Mouse (Mus musculus) limb, embryonic 11.5 days (tissue): ENCODE results near the gene S100a4. TPM values are rescaled to one million over a fixed set of nuclear protein-coding genes. Genes with fewer than 3 reads are reported as not detected.

Source experiments
- ATAC-seq: fragments of 200-750 bp; cut with Nextera tagmentation; 2 replicates; pipeline ENCODE4 v1.8.0; 2017; ENCODE audit warnings: low read depth; ENCODE audit not compliant: insufficient number of reproducible peaks, low FRiP score, low TSS enrichment
- DNase-seq: peaks from one replicate; pipeline ENCODE4 v3.0.0-alpha.2; 2015; ENCODE audit warnings: low spot score
- H3K27ac ChIP-seq: fragments of 300-500 bp; sonication (generic); replicated peaks from 2 replicates; pipeline ENCODE4 v1.5.1; 2014; ENCODE audit warnings: low read depth, mild to moderate bottlenecking, low read length
- H3K27me3 ChIP-seq: fragments of 300-500 bp; sonication (generic); 2 replicates; pipeline ENCODE4 v1.6.1; 2014; ENCODE audit warnings: mild to moderate bottlenecking, low read length, mixed read lengths; ENCODE audit not compliant: control insufficient read depth, insufficient read depth
- H3K36me3 ChIP-seq: fragments of 300-500 bp; sonication (generic); 2 replicates; pipeline ENCODE4 v1.6.1; 2014; ENCODE audit warnings: mild to moderate bottlenecking, low read length, moderate library complexity, mixed read lengths; ENCODE audit not compliant: control insufficient read depth, insufficient read depth
- H3K4me1 ChIP-seq: fragments of 300-500 bp; sonication (generic); 2 replicates; pipeline ENCODE4 v1.6.1; 2014; ENCODE audit warnings: low read length, mixed read lengths; ENCODE audit not compliant: control insufficient read depth, insufficient read depth
- H3K4me2 ChIP-seq: fragments of 300-500 bp; sonication (generic); 2 replicates; pipeline ENCODE4 v1.6.1; 2014; ENCODE audit warnings: low read depth, mild to moderate bottlenecking, moderate library complexity; ENCODE audit not compliant: severe bottlenecking
- H3K4me3 ChIP-seq: fragments of 300-500 bp; sonication (generic); 2 replicates; pipeline ENCODE4 v1.5.1; 2014; ENCODE audit warnings: low read depth, low read length
- H3K9ac ChIP-seq: fragments of 300-500 bp; sonication (generic); 2 replicates; pipeline ENCODE4 v1.6.1; 2014; ENCODE audit warnings: mild to moderate bottlenecking, low read length
- H3K9me3 ChIP-seq: fragments of 300-500 bp; sonication (generic); 2 replicates; pipeline ENCODE4 v1.6.1; 2016; ENCODE audit warnings: low read length; ENCODE audit not compliant: control insufficient read depth
- WGBS: fragments of 180-500 bp; shearing (Covaris S2); extraction: QIAGEN DNeasy Blood & Tissue Kit; methylation state at CpG from one replicate; pipeline ENCODE4 v1.1.7; 2014; 5-methylcytosine and 5-hydroxymethylcytosine counted together
- polyA plus RNA-seq: library from polyadenylated mRNA; unstranded; fragments of >200 nt; fragmentation: Nextera tagmentation; extraction: Ambion mirVana; gene quantifications from 2 replicates; pipeline ENCODE4 v1.2.1, GENCODE M21; 2014

The S100a4 gene
- polyA plus RNA-seq, 1 experiment from 2014 or later: 0.72 TPM

- Histone ChIP-seq H3K36me3 (no peaks in the 10 kb centered on the region), H3K4me2 (no peak overlapping the region), H3K27ac (no peak overlapping the region), H3K27me3 (no peaks in the 10 kb centered on the region; the same call in 1 of the 2 replicates), H3K9me3 (no peaks in the 10 kb centered on the region), H3K4me3 (no peak overlapping the region), H3K9ac (no peak overlapping the region), H3K4me1 (no peaks in the 10 kb centered on the region; the same call in 1 of the 2 replicates)
- no peak for ATAC-seq
- DNase-seq: no peak
Observed at GRCm38 (mm10) chr3:90609102-90609501, 5.5 kb downstream of the S100a4 start.

GRCm38 (mm10) chr3:90611494-90611893 lies 7.9 kb downstream of the S100a4 start:
- Histone ChIP-seq H3K27me3 (no peaks in the 10 kb centered on the region; the same call in 1 of the 2 replicates), H3K4me2 (no peak overlapping the region), H3K4me1 (no peaks in the 10 kb centered on the region), H3K27ac (no peak overlapping the region), H3K9me3 (no peaks in the 10 kb centered on the region), H3K36me3 (no peaks in the 10 kb centered on the region), H3K4me3 (no peak overlapping the region), H3K9ac (no peak overlapping the region)
- 84% methylated on average over 3 of the region's 3 CpGs for WGBS
- DNase-seq (no peak), ATAC-seq (no peak)

- Histone ChIP-seq H3K4me3 (no peak overlapping the region), H3K9me3 (no peaks in the 10 kb centered on the region), H3K27me3 (no peaks in the 10 kb centered on the region; the same call in 1 of the 2 replicates), H3K4me1 (no peaks in the 10 kb centered on the region), H3K4me2 (no peak overlapping the region), H3K27ac (no peak overlapping the region), H3K36me3 (no peaks in the 10 kb centered on the region), H3K9ac (no peak overlapping the region)
- 72% methylated on average over 4 of the region's 4 CpGs for WGBS
- DNase-seq (no peak), ATAC-seq (no peak)
Observed at GRCm38 (mm10) chr3:90612061-90612460, 8.5 kb downstream of the S100a4 start.

GRCm38 (mm10) chr3:90612728-90613291 lies 9.2 kb downstream of the S100a4 start, which contains the start of gene S100a6:
Gene S100a6, plus strand, starts transcription at chr3:90612882.
- Histone ChIP-seq H3K27ac (no peak within 1 kb of the TSS), H3K4me2 (peak within 1 kb of the TSS; percentile 74), H3K36me3 (no peaks in the 10 kb centered on the region), H3K4me3 (peak within 1 kb of the TSS; percentile 32), H3K9me3 (no peaks in the 10 kb centered on the region), H3K9ac (peak within 1 kb of the TSS; percentile 32; the same call in 1 of the 2 replicates), H3K27me3 (no peaks in the 10 kb centered on the region; the same call in 1 of the 2 replicates), H3K4me1 (no peaks in the 10 kb centered on the region)
- DNase-seq (peak; percentile 78), ATAC-seq (peak; percentile 71)
- under 1% methylated on average over 23 of the region's 23 CpGs for WGBS

DNA sequence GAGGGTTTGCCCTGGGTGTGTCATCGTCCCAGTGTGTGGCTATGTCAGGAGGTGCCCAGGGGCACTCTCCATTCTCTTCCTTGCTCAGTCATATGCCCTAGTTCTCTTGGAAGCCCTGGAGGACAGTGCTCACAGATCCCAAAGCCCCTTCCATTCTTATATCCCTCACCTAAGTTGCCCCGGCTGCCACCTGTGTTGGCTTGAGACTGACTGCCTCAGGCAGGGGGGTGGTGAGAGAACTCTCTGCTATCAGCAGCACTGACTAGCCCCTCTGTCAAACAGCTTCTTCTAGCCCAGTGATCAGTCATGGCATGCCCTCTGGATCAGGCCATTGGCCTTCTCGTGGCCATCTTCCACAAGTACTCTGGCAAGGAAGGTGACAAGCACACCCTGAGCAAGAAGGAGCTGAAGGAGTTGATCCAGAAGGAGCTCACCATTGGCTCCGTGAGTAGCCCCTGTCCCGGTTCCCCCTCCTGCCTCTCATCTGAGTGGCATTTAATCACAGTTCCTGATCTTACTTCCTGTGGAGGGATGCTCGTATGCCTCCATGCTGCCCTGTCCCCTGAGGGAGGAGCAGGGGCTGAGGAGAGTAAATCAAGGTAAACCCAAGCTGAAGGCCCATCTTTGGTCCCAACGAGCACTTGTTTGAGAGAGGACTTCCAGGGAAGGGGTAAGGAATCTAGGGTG lies 10.0 kb downstream of the S100a4 start:
- H3K27me3 ChIP-seq: no peaks in the 10 kb centered on the region; the same call in 1 of the 2 replicates
- peak overlapping the region; percentile 74 for H3K4me2 ChIP-seq
- DNase-seq: no peak
- peak overlapping the region; percentile 32; the same call in 1 of the 2 replicates for H3K4me3 ChIP-seq
- no peaks in the 10 kb centered on the region for H3K4me1 ChIP-seq
- ATAC-seq: no peak
- H3K9me3 ChIP-seq: no peaks in the 10 kb centered on the region
- H3K27ac ChIP-seq: no peak overlapping the region
- 57% methylated on average over 7 of the region's 7 CpGs for WGBS
- no peaks in the 10 kb centered on the region for H3K36me3 ChIP-seq
- H3K9ac ChIP-seq: no peak overlapping the region

GRCm38 (mm10) chr3:90614148-90614530 lies 10.6 kb downstream of the S100a4 start:
- no peaks in the 10 kb centered on the region for H3K4me1 ChIP-seq
- H3K9ac ChIP-seq: no peak overlapping the region
- H3K4me2 ChIP-seq: no peak overlapping the region
- ATAC-seq (no peak), DNase-seq (no peak)
- no peaks in the 10 kb centered on the region for H3K9me3 ChIP-seq
- WGBS: 83% methylated on average over 6 of the region's 6 CpGs
- H3K27ac ChIP-seq: no peak overlapping the region
- H3K36me3 ChIP-seq: no peaks in the 10 kb centered on the region
- no peak overlapping the region for H3K4me3 ChIP-seq
- no peaks in the 10 kb centered on the region; the same call in 1 of the 2 replicates for H3K27me3 ChIP-seq

- no peaks in the 10 kb centered on the region for H3K9me3 ChIP-seq
- H3K9ac ChIP-seq: no peak overlapping the region
- H3K4me1 ChIP-seq: no peaks in the 10 kb centered on the region
- no peak overlapping the region for H3K4me2 ChIP-seq
- no peak overlapping the region for H3K4me3 ChIP-seq
- no peaks in the 10 kb centered on the region; the same call in 1 of the 2 replicates for H3K27me3 ChIP-seq
- ATAC-seq (0 out of 2 replicates have a peak, but pooled peaks have one; percentile 9), DNase-seq (no peak)
- WGBS: 85% methylated on average over 11 of the region's 11 CpGs
- no peaks in the 10 kb centered on the region for H3K36me3 ChIP-seq
- no peak overlapping the region for H3K27ac ChIP-seq
Observed at GRCm38 (mm10) chr3:90614611-90615251, 11.2 kb downstream of the S100a4 start.

DNA sequence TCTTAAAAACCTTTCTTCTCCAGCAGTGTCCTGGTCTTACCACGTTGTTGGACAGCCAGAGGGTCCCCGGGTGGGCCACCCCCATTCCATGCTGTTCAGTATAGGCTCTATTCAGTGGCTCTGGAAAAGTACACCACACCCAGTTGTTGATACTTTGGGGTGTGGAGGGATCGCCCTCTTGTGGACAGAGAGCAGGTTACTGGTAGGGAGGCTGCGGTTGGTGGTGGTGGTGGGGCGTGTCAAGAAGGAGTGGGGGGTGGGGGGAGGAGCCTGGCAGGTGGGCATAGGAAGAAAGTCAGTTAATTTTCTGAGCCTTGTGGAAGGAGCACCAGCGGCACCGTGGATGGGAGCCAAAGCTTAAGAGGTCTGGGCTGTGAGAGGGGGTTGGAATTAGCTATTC lies 11.8 kb downstream of the S100a4 start:
- H3K4me2 ChIP-seq: no peak overlapping the region
- no peaks in the 10 kb centered on the region for H3K36me3 ChIP-seq
- no peak overlapping the region for H3K27ac ChIP-seq
- H3K4me1 ChIP-seq: no peaks in the 10 kb centered on the region
- ATAC-seq: peak; percentile 26; the same call in 1 of the 2 replicates
- 6% methylated on average over 7 of the region's 7 CpGs for WGBS
- H3K9me3 ChIP-seq: no peaks in the 10 kb centered on the region
- H3K9ac ChIP-seq: no peak overlapping the region
- DNase-seq: peak; percentile 77
- no peaks in the 10 kb centered on the region; the same call in 1 of the 2 replicates for H3K27me3 ChIP-seq
- H3K4me3 ChIP-seq: no peak overlapping the region
